10 mouse cellular contexts compared by ENCODE assay signal in genomic region chr2:14739510-14739909, GRCm38 (mm10).
A peak's percentile ranks its signal among the peaks of the same experiment; 100 is the strongest.
DNase-seq lines count a peak whose midpoint lies in the region; ATAC-seq lines count a peak whose summit lies in the region.
"Had no signal": no experiment of that assay in that cellular context is flagged by ENCODE, and none has a peak within 500 bp of the region (broad histone marks: within the 10 kb centered on the region; RNA-seq: fewer than 3 reads in every experiment).

No protein-coding gene starts in this region.

- no peaks in the 10 kb centered on the region for H3K36me3 ChIP-seq in neural tube, embryonic 12.5 days
- H3K36me3 ChIP-seq in midbrain, embryonic 11.5 days (ENCODE audit: control insufficient read depth, insufficient read depth, low read length): no peaks in the 10 kb centered on the region

- H3K27ac ChIP-seq in neural tube, embryonic 12.5 days: no peak overlapping the region
- no peak overlapping the region for H3K27ac ChIP-seq in midbrain, embryonic 11.5 days (ENCODE audit: low read depth, low read length)

- no peak overlapping the region for H3K4me3 ChIP-seq in neural tube, embryonic 12.5 days
- no peak overlapping the region for H3K4me3 ChIP-seq in midbrain, embryonic 11.5 days (ENCODE audit: low read depth, low read length)

- H3K27me3 ChIP-seq in neural tube, embryonic 12.5 days (replicated peaks): no peaks in the 10 kb centered on the region
- no peaks in the 10 kb centered on the region for H3K27me3 ChIP-seq in midbrain, embryonic 11.5 days (ENCODE audit: control insufficient read depth, insufficient read depth, low read length)

- whole genome bisulfite sequencing in neural tube, embryonic 12.5 days: 81% methylated on average over 15 of the region's 15 CpGs
- 88% methylated on average over 15 of the region's 15 CpGs for WGBS in midbrain, embryonic 11.5 days

- 0 out of 2 replicates have a peak, but pooled peaks have one; percentile 41 for ATAC-seq in neural tube, embryonic 12.5 days (ENCODE audit: low FRiP score, low read depth)
- ATAC-seq in midbrain, embryonic 11.5 days (ENCODE audit: low FRiP score): no peak
- ATAC-seq: Patski had no signal

- peak overlapping the region; percentile 39; the same call in 1 of the 2 replicates for H3K4me2 ChIP-seq in neural tube, embryonic 12.5 days (replicated peaks)
- no peak overlapping the region for H3K4me2 ChIP-seq in midbrain, embryonic 11.5 days

- peak; percentile 21 to 60 for DNase-seq in adrenal gland, adult (ENCODE audit: inconsistent age in 2 of 2, low spot score in 1 of 2)
- no peak for DNase-seq in adrenal gland, adult 8-10 months
- DNase-seq in neural tube, embryonic 10.5 days (ENCODE audit: extremely low spot score, low spot score): no peak
- peak; percentile 86 for DNase-seq in midbrain, embryonic 11.5 days (ENCODE audit: low spot score, missing footprints)
- DNase-seq in lung, adult 18-20 months: no peak
- DNase-seq in testis, postnatal 14 days (ENCODE audit: low spot score): no peak
- DNase-seq in heart, adult 9 months (ENCODE audit: low spot score in 2 of 2): no peak
- DNase-seq: lung, postnatal 4 days had no signal

- no peaks in the 10 kb centered on the region; the same call in none of the 2 replicates for H3K4me1 ChIP-seq in neural tube, embryonic 12.5 days
- H3K4me1 ChIP-seq in midbrain, embryonic 11.5 days (ENCODE audit: control insufficient read depth, insufficient read depth, low read length): no peaks in the 10 kb centered on the region

- H3K9ac ChIP-seq in neural tube, embryonic 12.5 days: no peak overlapping the region
- H3K9ac ChIP-seq in midbrain, embryonic 11.5 days (ENCODE audit: low read length): no peak overlapping the region

- H3K9me3 ChIP-seq in neural tube, embryonic 12.5 days: no peaks in the 10 kb centered on the region
- no peaks in the 10 kb centered on the region for H3K9me3 ChIP-seq in midbrain, embryonic 11.5 days (ENCODE audit: control insufficient read depth, low read length)

Comparison
In these comparisons a context has a peak if more than half of its experiments do, and no peak if none do; other contexts are left out.
1. DNase-seq: peak in adrenal gland, adult (2 of 2) and midbrain, embryonic 11.5 days (single experiment); none in adrenal gland, adult 8-10 months (single experiment), neural tube, embryonic 10.5 days (single experiment), lung, adult 18-20 months (0 of 2), testis, postnatal 14 days (single experiment) and heart, adult 9 months (0 of 2).